Mouse (Mus musculus) 3134 (cell line): Measurements from ENCODE around the gene Tiprl.

Source experiments
- DNase-seq: peaks from one replicate; pipeline ENCODE4 v3.0.0-alpha.2; 2011; ENCODE audit warnings: low spot score; ENCODE audit not compliant: insufficient read length; ENCODE audit errors: extremely low read depth

The Tiprl gene

GRCm38 (mm10) chr1:165236321-165237298, at the start of gene Tiprl:
Gene Tiprl, minus strand, starts transcription at chr1:165236996.
- peak; percentile 99 for DNase-seq

- DNase-seq = no peak
Observed at GRCm38 (mm10) chr1:165284096-165284495, 47.3 kb upstream of the Tiprl start.

GRCm38 (mm10) chr1:165282967-165283345, 46.2 kb upstream of the Tiprl start:
- no peak for DNase-seq

- no peak for DNase-seq
Observed at GRCm38 (mm10) chr1:165282222-165282966, 45.6 kb upstream of the Tiprl start.

- DNase-seq = no peak
Observed at GRCm38 (mm10) chr1:165281351-165282221, 44.8 kb upstream of the Tiprl start.

GRCm38 (mm10) chr1:165280741-165281140, 43.9 kb upstream of the Tiprl start:
- no peak for DNase-seq

- no peak for DNase-seq
Observed at GRCm38 (mm10) chr1:165274946-165275345, 38.1 kb upstream of the Tiprl start.

- DNase-seq = peak; percentile 25
Observed at GRCm38 (mm10) chr1:165252027-165252671, 15.4 kb upstream of the Tiprl start.

- DNase-seq = no peak
Observed at GRCm38 (mm10) chr1:165250546-165250945, 13.8 kb upstream of the Tiprl start.

GRCm38 (mm10) chr1:165248842-165249241, 12.0 kb upstream of the Tiprl start:
- DNase-seq = no peak

GRCm38 (mm10) chr1:165247788-165248187, 11.0 kb upstream of the Tiprl start:
- DNase-seq = no peak

- DNase-seq = peak; percentile 28
Observed at GRCm38 (mm10) chr1:165247085-165247484, 10.3 kb upstream of the Tiprl start.

GRCm38 (mm10) chr1:165246587-165246986, 9.8 kb upstream of the Tiprl start:
- no peak for DNase-seq

- no peak for DNase-seq
Observed at GRCm38 (mm10) chr1:165235846-165236245, 950 bp downstream of the Tiprl start.

- no peak for DNase-seq
Observed at GRCm38 (mm10) chr1:165233806-165234205, 3.0 kb downstream of the Tiprl start.

- DNase-seq = no peak
Observed at GRCm38 (mm10) chr1:165230691-165231090, 6.1 kb downstream of the Tiprl start.

- DNase-seq = no peak
Observed at GRCm38 (mm10) chr1:165229577-165229976, 7.2 kb downstream of the Tiprl start.

- no peak for DNase-seq
Observed at GRCm38 (mm10) chr1:165217023-165217589, 19.7 kb downstream of the Tiprl start.

- DNase-seq = no peak
Observed at GRCm38 (mm10) chr1:165215831-165216230, 21.0 kb downstream of the Tiprl start.

- no peak for DNase-seq
Observed at GRCm38 (mm10) chr1:165205591-165205990, 31.2 kb downstream of the Tiprl start.
